In the genomic region with DNA sequence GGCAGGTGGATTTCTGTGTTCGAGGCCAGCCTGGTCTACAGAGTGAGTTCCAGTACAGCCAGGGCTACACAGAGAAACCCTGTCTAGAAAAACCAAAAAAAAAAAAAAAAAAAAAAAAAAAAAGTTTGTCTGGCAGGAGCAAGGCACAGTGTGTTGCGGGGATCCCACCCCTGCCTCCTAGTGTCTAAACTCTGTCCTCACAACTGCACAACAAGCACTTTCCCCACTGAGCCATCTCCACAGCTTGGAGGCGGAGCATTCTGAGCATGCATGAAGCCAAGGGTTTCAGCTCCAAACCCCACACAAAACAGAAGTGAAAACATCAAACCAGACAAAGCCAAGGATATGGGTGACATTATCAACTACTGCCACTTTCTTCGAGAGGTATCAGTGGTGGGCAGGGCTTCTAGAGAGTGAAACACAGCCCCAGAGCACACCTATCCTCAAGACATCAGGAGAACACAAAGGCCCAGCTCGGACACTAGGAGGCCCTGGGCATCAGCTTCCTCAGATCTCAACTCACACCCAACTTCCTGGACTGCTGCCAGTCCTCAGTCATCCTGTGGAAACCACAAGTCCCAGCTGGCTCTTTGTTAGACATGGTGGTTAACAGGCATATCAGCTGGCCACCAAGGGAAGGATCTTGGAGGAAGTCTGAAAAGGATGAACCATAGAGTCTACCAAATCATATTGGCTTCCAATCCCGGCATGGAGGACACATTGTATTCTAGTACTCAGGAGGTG, we compare ENCODE assay signal across 9 mouse cellular contexts. TPM values are rescaled to one million over a fixed set of nuclear protein-coding genes. Genes with fewer than 3 reads are reported as not detected.
DNase-seq lines count a peak whose midpoint lies in the region; ATAC-seq lines count a peak whose summit lies in the region.
"Had no signal": no experiment of that assay in that cellular context is flagged by ENCODE, and none has a peak within 500 bp of the region (broad histone marks: within the 10 kb centered on the region; RNA-seq: fewer than 3 reads in every experiment).

No protein-coding gene starts in this region.

- no peak overlapping the region for H3K9ac ChIP-seq in liver, embryonic 12.5 days
- H3K9ac ChIP-seq: embryonic facial prominence, embryonic 12.5 days had no signal

- ATAC-seq in liver, embryonic 12.5 days, result 0 out of 2 replicates have a peak, but pooled peaks have one; percentile 37
- ATAC-seq in neutrophil, adult 5-6 weeks (ENCODE audit: extremely low read depth, insufficient number of reproducible peaks, low FRiP score, poor library complexity, severe bottlenecking), result peak; percentile 45; the same call in 1 of the 2 replicates
- no peak for ATAC-seq in inflammation-experienced regulatory T-cells, adult 6 months

- DNase-seq in adrenal gland, adult 2 months, result peak; percentile 28
- no peak for DNase-seq in adrenal gland, adult 8-10 months
- DNase-seq in right cerebral cortex, postnatal 10 days (ENCODE audit: low spot score in 2 of 2), result peak; percentile 70 to 72
- DNase-seq in right cerebral cortex, postnatal 4 days, result no peak
- no peak for DNase-seq in spleen, adult 12 weeks (ENCODE audit: low spot score)

- no peaks in the 10 kb centered on the region for H3K9me3 ChIP-seq in liver, embryonic 12.5 days (replicated peaks)
- H3K9me3 ChIP-seq: embryonic facial prominence, embryonic 12.5 days had no signal

- no peak overlapping the region for H3K27ac ChIP-seq in liver, embryonic 12.5 days
- H3K27ac ChIP-seq: embryonic facial prominence, embryonic 12.5 days had no signal

- no peak overlapping the region for H3K4me3 ChIP-seq in liver, embryonic 12.5 days
- H3K4me3 ChIP-seq: embryonic facial prominence, embryonic 12.5 days had no signal

- peaks cover 99% of the 10 kb centered on the region for H3K36me3 ChIP-seq in liver, embryonic 12.5 days

- no peaks in the 10 kb centered on the region for H3K27me3 ChIP-seq in liver, embryonic 12.5 days (replicated peaks)
- H3K27me3 ChIP-seq: embryonic facial prominence, embryonic 12.5 days had no signal

- H3K4me2 ChIP-seq in liver, embryonic 12.5 days, result no peak overlapping the region
- H3K4me2 ChIP-seq: embryonic facial prominence, embryonic 12.5 days had no signal

- peaks cover 23% of the 10 kb centered on the region for H3K4me1 ChIP-seq in liver, embryonic 12.5 days

- WGBS in liver, embryonic 12.5 days (ENCODE audit: insufficient replicate concordance), result 59% methylated on average over 6 of the region's 6 CpGs

RNA-seq across cellular contexts. Expression of a gene that starts 6.8 kb away (rescaled TPM):
- total RNA-seq in adrenal gland, adult 2 months (2021), result 10 to 100 TPM; 34.4 to 49.8 TPM
- polyA plus RNA-seq in adrenal gland, adult 2 months (2012; rRNA removed), result 69.7 and 80.0 TPM in 2 replicates
- total RNA-seq in adrenal gland, adult 8-10 months (2022), result 10 to 100 TPM; 31.1 to 40.8 (median 35.2) TPM
- 17.1 and 17.7 TPM in 2 replicates for polyA plus RNA-seq in liver, embryonic 12.5 days (2016; fragmentation: Nextera tagmentation; extraction: Ambion mirVana)
- 55.1 and 65.8 TPM in 2 replicates for total RNA-seq in neutrophil, adult 5-6 weeks (2017)
- 1 to 10 TPM; 6.7 to 8.4 (median 7.7) TPM for polyA plus RNA-seq in inflammation-experienced regulatory T-cells, adult 6 months (2017; shearing (Covaris generic))

RNA-seq across cellular contexts. Expression of a gene that starts 10.6 kb away (rescaled TPM):
- total RNA-seq in adrenal gland, adult 2 months (2021), result 10 to 100 TPM; 66.3 to 71.0 TPM
- polyA plus RNA-seq in adrenal gland, adult 2 months (2012; rRNA removed), result 63.8 and 77.3 TPM in 2 replicates
- total RNA-seq in adrenal gland, adult 8-10 months (2022), result 10 to 100 TPM; 54.8 to 84.1 (median 67.7) TPM
- 41.6 and 45.0 TPM in 2 replicates for polyA plus RNA-seq in liver, embryonic 12.5 days (2016; fragmentation: Nextera tagmentation; extraction: Ambion mirVana)
- 21.0 and 22.2 TPM in 2 replicates for total RNA-seq in neutrophil, adult 5-6 weeks (2017)
- polyA plus RNA-seq in inflammation-experienced regulatory T-cells, adult 6 months (2017; shearing (Covaris generic)), result 10 to 100 TPM; 48.9 to 68.1 (median 66.7) TPM

RNA-seq across cellular contexts. Expression of a gene that starts 41.9 kb away (rescaled TPM):
- total RNA-seq in adrenal gland, adult 2 months (2021), result 1 to 10 TPM; 9.6 to 10.0 TPM
- 5.9 and 6.1 TPM in 2 replicates for polyA plus RNA-seq in adrenal gland, adult 2 months (2012; rRNA removed)
- total RNA-seq in adrenal gland, adult 8-10 months (2022), result 10 to 100 TPM in 2 of 4 experiments, 1 to 10 TPM in 2; 7.5 to 10.9 (median 9.4) TPM
- polyA plus RNA-seq in liver, embryonic 12.5 days (2016; fragmentation: Nextera tagmentation; extraction: Ambion mirVana), result 7.0 and 7.7 TPM in 2 replicates
- 11.2 and 12.3 TPM in 2 replicates for total RNA-seq in neutrophil, adult 5-6 weeks (2017)
- 1 to 10 TPM; 4.3 to 7.1 (median 6.4) TPM for polyA plus RNA-seq in inflammation-experienced regulatory T-cells, adult 6 months (2017; shearing (Covaris generic))

RNA-seq across cellular contexts. Expression of a gene that starts 42.0 kb away (rescaled TPM):
- total RNA-seq in adrenal gland, adult 2 months (2021), result 1 to 10 TPM; 3.9 TPM
- 0.17 and 0.41 TPM in 2 replicates for polyA plus RNA-seq in adrenal gland, adult 2 months (2012; rRNA removed)
- total RNA-seq in adrenal gland, adult 8-10 months (2022), result 1 to 10 TPM; 3.0 to 3.8 (median 3.6) TPM
- 1.0 and 1.1 TPM in 2 replicates for polyA plus RNA-seq in liver, embryonic 12.5 days (2016; fragmentation: Nextera tagmentation; extraction: Ambion mirVana)
- 0.81 TPM in 1 of 2 replicates, not detected in the other for total RNA-seq in neutrophil, adult 5-6 weeks (2017)
- polyA plus RNA-seq in inflammation-experienced regulatory T-cells, adult 6 months (2017; shearing (Covaris generic)), result under 1 TPM; 0.20 to 0.59 (median 0.31) TPM

Comparison
In these comparisons a context has a peak if more than half of its experiments do, and no peak if none do; other contexts are left out.
1. DNase-seq: peak in adrenal gland, adult 2 months (single experiment) and right cerebral cortex, postnatal 10 days (2 of 2); none in adrenal gland, adult 8-10 months (single experiment), right cerebral cortex, postnatal 4 days (single experiment) and spleen, adult 12 weeks (single experiment).